Mouse (Mus musculus) embryonic facial prominence, embryonic 12.5 days (tissue): ENCODE measurements at regions not wholly inside any gene's neighbourhood (a gene's known extent, or its start where the extent isn't known, plus 50 kb on each side); places are given as distances from the start of the nearest gene placed in this dataset.

Experiments used
- ATAC-seq: fragments of 200-750 bp; cut with Nextera tagmentation; 2 replicates; pipeline ENCODE4 v1.8.0; 2017; ENCODE audit not compliant: insufficient number of reproducible peaks, insufficient read depth, low FRiP score, low TSS enrichment
- H3K27ac ChIP-seq: fragments of 300-500 bp; sonication (generic); 2 replicates; pipeline ENCODE4 v1.5.1; 2016; ENCODE audit warnings: mild to moderate bottlenecking
- H3K27me3 ChIP-seq: fragments of 300-500 bp; sonication (generic); 2 replicates; pipeline ENCODE4 v1.6.1; 2016; ENCODE audit warnings: mild to moderate bottlenecking, moderate library complexity
- H3K36me3 ChIP-seq: fragments of 300-500 bp; sonication (generic); 2 replicates; pipeline ENCODE4 v1.6.1; 2016; ENCODE audit warnings: mild to moderate bottlenecking
- H3K4me1 ChIP-seq: fragments of 300-500 bp; sonication (generic); 2 replicates; pipeline ENCODE4 v1.6.1; 2016
- H3K4me2 ChIP-seq: fragments of 300-500 bp; sonication (generic); replicated peaks from 2 replicates; pipeline ENCODE4 v1.6.1; 2016; ENCODE audit warnings: mild to moderate bottlenecking, moderate library complexity
- H3K4me3 ChIP-seq: fragments of 300-500 bp; sonication (generic); 2 replicates; pipeline ENCODE4 v1.5.1; 2016; ENCODE audit warnings: mild to moderate bottlenecking
- H3K9ac ChIP-seq: fragments of 300-500 bp; sonication (generic); 2 replicates; pipeline ENCODE4 v1.6.1; 2016; ENCODE audit warnings: mild to moderate bottlenecking, moderate library complexity
- H3K9me3 ChIP-seq: fragments of 300-500 bp; sonication (generic); 2 replicates; pipeline ENCODE4 v1.6.1; 2016; ENCODE audit warnings: mild to moderate bottlenecking, moderate library complexity
- WGBS: fragments of 180-500 bp; shearing (Covaris S2); methylation state at CpG from one replicate; pipeline ENCODE4 v1.1.7; 2016; 5-methylcytosine and 5-hydroxymethylcytosine counted together

- H3K27ac ChIP-seq: no peak overlapping the region
- no peaks in the 10 kb centered on the region for H3K9me3 ChIP-seq
- H3K36me3 ChIP-seq: no peaks in the 10 kb centered on the region
- 83% methylated on average over 5 of the region's 5 CpGs for WGBS
- no peak overlapping the region for H3K4me2 ChIP-seq
- no peak for ATAC-seq
- no peak overlapping the region for H3K9ac ChIP-seq
- no peaks in the 10 kb centered on the region for H3K27me3 ChIP-seq
- H3K4me1 ChIP-seq: no peaks in the 10 kb centered on the region
- no peak overlapping the region for H3K4me3 ChIP-seq
Observed at GRCm38 (mm10) chr3:142934326-142934725, 52.5 kb upstream of the Pkn2 start.

GRCm38 (mm10) chr3:142933684-142934259, 52.0 kb upstream of the Pkn2 start:
- H3K36me3 ChIP-seq: no peaks in the 10 kb centered on the region
- no peaks in the 10 kb centered on the region for H3K9me3 ChIP-seq
- WGBS: 66% methylated on average over 5 of the region's 5 CpGs
- no peak overlapping the region for H3K27ac ChIP-seq
- H3K9ac ChIP-seq: no peak overlapping the region
- no peak overlapping the region for H3K4me2 ChIP-seq
- ATAC-seq: no peak
- no peaks in the 10 kb centered on the region for H3K27me3 ChIP-seq
- H3K4me1 ChIP-seq: no peaks in the 10 kb centered on the region
- no peak overlapping the region for H3K4me3 ChIP-seq
